Mouse (Mus musculus) embryonic facial prominence, embryonic 11.5 days (tissue): Measurements from ENCODE around the gene Jmjd7. TPM values are rescaled to one million over a fixed set of nuclear protein-coding genes. Genes with fewer than 3 reads are reported as not detected.
A peak's percentile ranks its signal among the peaks of the same experiment; 100 is the strongest.

Experiments used
- ATAC-seq: fragments of 200-750 bp; cut with Nextera tagmentation; replicated peaks from 2 replicates; pipeline ENCODE4 v1.8.0; 2017; ENCODE audit warnings: low read depth; ENCODE audit not compliant: insufficient number of reproducible peaks, low FRiP score, low TSS enrichment
- DNase-seq: peaks from one replicate; pipeline ENCODE4 v3.0.0-alpha.2; 2015; ENCODE audit warnings: low spot score
- H3K27ac ChIP-seq: fragments of 300-500 bp; sonication (generic); replicated peaks from 2 replicates; pipeline ENCODE4 v1.5.1; 2014; ENCODE audit warnings: mild to moderate bottlenecking, low read depth, low read length, control low read depth
- H3K27me3 ChIP-seq: fragments of 300-500 bp; sonication (generic); 2 replicates; pipeline ENCODE4 v1.6.1; 2014; ENCODE audit warnings: mild to moderate bottlenecking, low read length, moderate library complexity, mixed read lengths; ENCODE audit not compliant: control insufficient read depth, insufficient read depth
- H3K36me3 ChIP-seq: fragments of 300-500 bp; sonication (generic); replicated peaks from 2 replicates; pipeline ENCODE4 v1.6.1; 2014; ENCODE audit warnings: low read depth, mild to moderate bottlenecking, low read length, moderate library complexity, mixed read lengths; ENCODE audit not compliant: control insufficient read depth, insufficient read depth
- H3K4me1 ChIP-seq: fragments of 300-500 bp; sonication (generic); 2 replicates; pipeline ENCODE4 v1.6.1; 2014; ENCODE audit warnings: low read length, mixed read lengths; ENCODE audit not compliant: control insufficient read depth, insufficient read depth
- H3K4me2 ChIP-seq: fragments of 300-500 bp; sonication (generic); 2 replicates; pipeline ENCODE4 v1.6.1; 2014; ENCODE audit warnings: low read depth, mild to moderate bottlenecking, control low read depth, low read length, moderate library complexity
- H3K4me3 ChIP-seq: fragments of 300-500 bp; sonication (generic); 2 replicates; pipeline ENCODE4 v1.5.1; 2014; ENCODE audit warnings: low read depth, low read length, control low read depth
- H3K9ac ChIP-seq: fragments of 300-500 bp; sonication (generic); replicated peaks from 2 replicates; pipeline ENCODE4 v1.6.1; 2014; ENCODE audit warnings: mild to moderate bottlenecking, control low read depth, low read length
- H3K9me3 ChIP-seq: fragments of 300-500 bp; sonication (generic); replicated peaks from 2 replicates; pipeline ENCODE4 v1.6.1; 2016; ENCODE audit warnings: mild to moderate bottlenecking, low read length, inconsistent platforms, mixed read lengths; ENCODE audit not compliant: control insufficient read depth
- WGBS: fragments of 180-500 bp; shearing (Covaris S2); extraction: QIAGEN DNeasy Blood & Tissue Kit; methylation state at CpG from one replicate; pipeline ENCODE4 v1.1.7; 2014; 5-methylcytosine and 5-hydroxymethylcytosine counted together
- polyA plus RNA-seq: library from polyadenylated mRNA; unstranded; fragments of >200 nt; fragmentation: Nextera tagmentation; extraction: Ambion mirVana; gene quantifications from 2 replicates; pipeline ENCODE4 v1.2.1, GENCODE M21; 2014

Jmjd7 gene
- polyA plus RNA-seq, result 15.4 and 18.4 TPM in 2 replicates

- peak within 1 kb of the TSS; percentile 89 for H3K9ac ChIP-seq
- no peaks in the 10 kb centered on the region for H3K4me1 ChIP-seq
- H3K27ac ChIP-seq, result peak within 1 kb of the TSS; percentile 71
- ATAC-seq (peak; percentile 76), DNase-seq (peak; percentile 93)
- peak within 1 kb of the TSS; percentile 79 for H3K4me3 ChIP-seq
- H3K9me3 ChIP-seq, result no peaks in the 10 kb centered on the region
- H3K4me2 ChIP-seq, result peak within 1 kb of the TSS; percentile 50
- WGBS, result 5% methylated on average over 50 of the region's 50 CpGs
- no peaks in the 10 kb centered on the region for H3K27me3 ChIP-seq
- H3K36me3 ChIP-seq, result peaks cover 3% of the 10 kb centered on the region
Measured at GRCm38 (mm10) chr2:120026984-120027949, at the start of gene Jmjd7, which contains the start of gene Gm28042. Gene Jmjd7, plus strand, starts transcription at chr2:120027483. Gene Gm28042, plus strand, starts transcription at chr2:120027493.

- ATAC-seq, result no peak
- Histone ChIP-seq H3K9me3 (no peaks in the 10 kb centered on the region), H3K27ac (no peak overlapping the region), H3K4me3 (no peak overlapping the region), H3K9ac (no peak overlapping the region), H3K36me3 (no peaks in the 10 kb centered on the region), H3K4me2 (no peak overlapping the region), H3K4me1 (no peaks in the 10 kb centered on the region), H3K27me3 (no peaks in the 10 kb centered on the region)
- no peak for DNase-seq
- WGBS, result 84% methylated on average over 7 of the region's 7 CpGs
Measured at GRCm38 (mm10) chr2:119980343-119980986, 46.8 kb upstream of the Jmjd7 start.

GRCm38 (mm10) chr2:119981631-119982030, 45.7 kb upstream of the Jmjd7 start:
- Histone ChIP-seq H3K9me3 (no peaks in the 10 kb centered on the region), H3K27me3 (no peaks in the 10 kb centered on the region), H3K9ac (no peak overlapping the region), H3K27ac (peak overlapping the region; percentile 47; the same call in 1 of the 2 replicates), H3K4me2 (no peak overlapping the region), H3K36me3 (no peaks in the 10 kb centered on the region), H3K4me1 (no peaks in the 10 kb centered on the region), H3K4me3 (no peak overlapping the region)
- DNase-seq, result peak; percentile 73
- WGBS, result 38% methylated on average over 2 of the region's 2 CpGs
- ATAC-seq, result no peak

GRCm38 (mm10) chr2:119985871-119986270, 41.4 kb upstream of the Jmjd7 start:
- H3K4me1 ChIP-seq, result no peaks in the 10 kb centered on the region
- ATAC-seq, result no peak
- no peaks in the 10 kb centered on the region for H3K9me3 ChIP-seq
- no peak overlapping the region for H3K4me2 ChIP-seq
- no peaks in the 10 kb centered on the region for H3K36me3 ChIP-seq
- no peak overlapping the region for H3K9ac ChIP-seq
- WGBS, result 77% methylated on average over 8 of the region's 8 CpGs
- no peak for DNase-seq
- H3K27me3 ChIP-seq, result no peaks in the 10 kb centered on the region
- H3K4me3 ChIP-seq, result no peak overlapping the region
- no peak overlapping the region for H3K27ac ChIP-seq

- no peak for ATAC-seq
- H3K4me2 ChIP-seq, result no peak overlapping the region
- H3K9me3 ChIP-seq, result no peaks in the 10 kb centered on the region
- H3K27ac ChIP-seq, result no peak overlapping the region
- H3K9ac ChIP-seq, result no peak overlapping the region
- no peak for DNase-seq
- 71% methylated on average over 6 of the region's 6 CpGs for WGBS
- no peaks in the 10 kb centered on the region for H3K4me1 ChIP-seq
- H3K27me3 ChIP-seq, result no peaks in the 10 kb centered on the region
- no peak overlapping the region for H3K4me3 ChIP-seq
- no peaks in the 10 kb centered on the region for H3K36me3 ChIP-seq
Measured at GRCm38 (mm10) chr2:119986369-119986768, 40.9 kb upstream of the Jmjd7 start.

GRCm38 (mm10) chr2:119987441-119987840, 39.8 kb upstream of the Jmjd7 start:
- DNase-seq (no peak), ATAC-seq (no peak)
- Histone ChIP-seq H3K27me3 (no peaks in the 10 kb centered on the region), H3K4me3 (no peak overlapping the region), H3K36me3 (no peaks in the 10 kb centered on the region), H3K4me1 (no peaks in the 10 kb centered on the region), H3K9me3 (no peaks in the 10 kb centered on the region), H3K27ac (no peak overlapping the region), H3K9ac (no peak overlapping the region), H3K4me2 (no peak overlapping the region)
- 97% methylated on average over 2 of the region's 2 CpGs for WGBS

- Histone ChIP-seq H3K36me3 (no peaks in the 10 kb centered on the region), H3K27ac (no peak overlapping the region), H3K9ac (no peak overlapping the region), H3K27me3 (no peaks in the 10 kb centered on the region), H3K9me3 (no peaks in the 10 kb centered on the region), H3K4me2 (no peak overlapping the region), H3K4me1 (no peaks in the 10 kb centered on the region), H3K4me3 (no peak overlapping the region)
- 83% methylated on average over 4 of the region's 4 CpGs for WGBS
- no peak for DNase-seq
- no peak for ATAC-seq
Measured at GRCm38 (mm10) chr2:119988952-119989351, 38.3 kb upstream of the Jmjd7 start.

GRCm38 (mm10) chr2:119990881-119991280, 36.4 kb upstream of the Jmjd7 start:
- no peak for DNase-seq
- Histone ChIP-seq H3K9me3 (no peaks in the 10 kb centered on the region), H3K4me1 (no peaks in the 10 kb centered on the region), H3K27me3 (no peaks in the 10 kb centered on the region), H3K9ac (no peak overlapping the region), H3K27ac (no peak overlapping the region), H3K4me3 (no peak overlapping the region), H3K36me3 (no peaks in the 10 kb centered on the region), H3K4me2 (no peak overlapping the region)
- ATAC-seq, result no peak
- WGBS, result 75% methylated on average over 6 of the region's 6 CpGs
